Mouse (Mus musculus) adrenal gland, postnatal 36 days (tissue): ENCODE data around the gene Foxk2. TPM values are rescaled to one million over a fixed set of nuclear protein-coding genes. Genes with fewer than 3 reads are reported as not detected.

Source experiments
- DNase-seq, 2 experiments: peaks; one replicate each; pipeline ENCODE4 v3.0.0; 2021; ENCODE audit warnings: mixed read lengths in 1 of 2
- long read RNA-seq, 2 experiments: library from polyadenylated mRNA; stranded (forward); transcript quantifications; one replicate each; pipeline ENCODE4 v2.0.0; 2021; ENCODE audit warnings: borderline sequencing depth in 2 of 2
- total RNA-seq, 2 experiments: library from RNA; stranded (reverse); gene quantifications; 2 replicates each; pipeline ENCODE4 v1.2.3; 2021

The Foxk2 gene
- 10 to 100 TPM; 35.0 to 45.5 TPM for total RNA-seq
- long read RNA-seq, experiment 1, full-length matches to known transcripts: 9 of 34 reads
- long read RNA-seq, experiment 1, partial matches to known transcripts: 11 of 34 reads
- long read RNA-seq, experiment 1, other reads (novel, unspliced or antisense): 14 of 34 reads
- long read RNA-seq, experiment 2, full-length matches to known transcripts: 1 of 12 reads
- long read RNA-seq, experiment 2, partial matches to known transcripts: 2 of 12 reads
- long read RNA-seq, experiment 2, other reads (novel, unspliced or antisense): 9 of 12 reads

GRCm38 (mm10) chr11:121259160-121260100, at the start of gene Foxk2:
Gene Foxk2 (plus strand): TSS chr11:121259990.
- DNase-seq: peak; percentile 95 to 98

DNA sequence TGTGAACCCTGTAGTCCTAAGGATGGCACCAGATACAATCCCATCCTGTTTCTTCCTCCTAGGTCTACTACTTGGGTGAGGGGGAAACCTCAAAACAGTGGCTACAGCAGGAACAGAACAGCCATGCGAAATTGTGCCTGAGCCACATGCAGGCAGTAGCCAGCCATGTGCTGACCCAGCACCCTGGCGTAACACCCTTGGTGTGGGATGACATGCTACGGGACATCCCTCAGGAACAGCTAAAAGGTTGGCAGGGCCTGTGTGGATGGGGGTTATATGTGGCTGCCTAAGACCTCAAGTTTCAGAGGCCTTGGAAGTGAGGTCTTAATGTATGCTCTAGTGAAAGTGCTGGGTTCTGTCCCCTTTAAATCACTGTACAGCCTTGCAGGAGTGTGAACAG, 43.0 kb upstream of the Foxk2 start:
- no peak for DNase-seq

- DNase-seq: no peak
Observed at GRCm38 (mm10) chr11:121219776-121220175, 40.0 kb upstream of the Foxk2 start.

GRCm38 (mm10) chr11:121220771-121221170, 39.0 kb upstream of the Foxk2 start:
- DNase-seq: no peak

GRCm38 (mm10) chr11:121221321-121222010, 38.3 kb upstream of the Foxk2 start:
- DNase-seq: no peak

- no peak for DNase-seq
Observed at GRCm38 (mm10) chr11:121228129-121229017, 31.4 kb upstream of the Foxk2 start.

DNA sequence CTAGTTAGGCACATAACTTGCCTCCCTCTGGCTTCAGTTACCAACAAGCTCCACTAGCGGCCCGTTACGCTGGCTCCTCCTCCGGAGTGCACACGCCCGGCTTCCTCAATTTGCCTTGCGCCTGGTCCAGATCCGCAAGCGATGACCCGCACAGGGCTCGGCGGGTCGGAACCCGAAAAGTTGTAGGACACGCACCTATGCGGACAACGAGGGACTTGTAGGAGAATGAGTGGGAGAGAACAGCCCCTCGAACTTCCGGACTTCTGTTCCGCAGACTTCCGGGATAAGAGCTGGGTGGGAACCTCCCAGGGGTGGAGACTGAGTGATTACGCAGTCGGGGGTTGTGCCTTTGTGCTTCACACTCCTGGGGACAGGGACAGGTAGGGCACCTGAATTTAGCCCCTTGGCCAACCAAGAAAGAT, 30.8 kb upstream of the Foxk2 start, which contains the start of gene Cybc1:
TSS of gene Cybc1 (minus strand) at position 305 of the 422 bp plus-strand sequence.
- DNase-seq: peak; percentile 82 to 87

GRCm38 (mm10) chr11:121231191-121231590, 28.6 kb upstream of the Foxk2 start:
- no peak for DNase-seq

DNA sequence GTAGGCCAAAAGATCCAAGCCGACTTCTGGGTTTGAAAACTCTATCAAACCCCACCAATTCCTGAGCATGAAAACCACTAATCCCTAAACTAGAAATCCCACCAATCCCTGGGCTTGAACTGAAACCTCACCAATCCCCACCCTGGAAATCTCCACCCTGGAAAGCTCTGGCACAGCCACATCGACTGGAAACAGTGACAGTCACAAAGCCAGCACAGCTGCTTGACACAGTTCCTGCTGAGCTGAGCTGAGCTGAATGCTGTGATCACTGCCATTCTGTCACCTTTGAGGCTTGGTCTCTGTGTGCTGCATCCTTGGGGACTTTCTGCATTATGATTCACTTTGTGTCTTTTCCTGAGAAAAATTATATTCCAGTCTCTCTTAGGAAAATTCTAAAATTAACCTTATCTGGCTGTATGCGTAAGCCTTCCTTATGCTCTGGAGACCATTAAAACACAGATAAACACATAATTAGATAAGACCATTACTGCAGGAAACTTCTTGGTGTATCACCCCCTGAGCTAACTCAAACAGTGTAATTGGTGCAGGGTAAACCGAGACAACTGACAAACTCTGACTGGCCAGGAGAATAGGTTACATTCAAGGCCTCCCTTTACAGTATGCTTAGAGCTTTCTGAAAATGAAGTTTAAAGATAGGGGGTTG, 28.0 kb upstream of the Foxk2 start:
- no peak for DNase-seq

GRCm38 (mm10) chr11:121232706-121233105, 27.1 kb upstream of the Foxk2 start:
- no peak for DNase-seq

DNA sequence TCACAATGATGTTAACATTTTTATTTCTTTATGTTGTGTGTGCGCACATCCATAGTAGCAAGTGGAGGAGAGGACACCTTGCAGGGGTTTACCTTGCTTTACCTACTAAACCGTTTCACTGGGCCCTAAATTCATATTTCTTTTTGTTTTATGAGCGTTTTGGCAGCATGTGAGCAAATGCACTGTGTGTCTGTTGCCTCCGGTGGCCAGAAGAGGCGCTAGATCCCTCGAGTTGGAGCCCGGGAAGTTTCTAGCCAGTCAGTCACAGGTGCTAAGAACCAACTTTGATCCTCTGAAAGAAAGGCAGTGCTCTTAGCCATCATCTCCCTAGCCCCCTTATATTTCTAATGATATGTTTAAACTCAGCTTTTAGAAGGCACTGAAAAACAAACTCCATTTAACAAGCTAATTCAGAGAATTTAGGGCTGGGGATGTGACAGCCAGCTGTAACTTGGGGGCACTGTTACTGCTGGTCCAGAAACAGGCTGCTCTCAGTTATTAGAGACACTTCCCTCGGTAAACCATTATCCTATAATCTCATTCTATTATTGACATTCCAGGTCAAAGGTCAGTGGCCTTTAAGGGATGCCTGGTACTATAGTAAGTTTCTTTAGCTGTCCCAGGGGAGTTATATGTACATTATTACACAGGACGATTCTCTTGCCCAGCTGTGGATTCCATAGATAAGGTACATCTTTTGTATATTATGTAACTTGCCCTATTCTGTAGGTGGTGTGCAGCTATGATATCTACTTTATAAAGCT, 24.1 kb upstream of the Foxk2 start:
- DNase-seq: peak; percentile 20 to 48

DNA sequence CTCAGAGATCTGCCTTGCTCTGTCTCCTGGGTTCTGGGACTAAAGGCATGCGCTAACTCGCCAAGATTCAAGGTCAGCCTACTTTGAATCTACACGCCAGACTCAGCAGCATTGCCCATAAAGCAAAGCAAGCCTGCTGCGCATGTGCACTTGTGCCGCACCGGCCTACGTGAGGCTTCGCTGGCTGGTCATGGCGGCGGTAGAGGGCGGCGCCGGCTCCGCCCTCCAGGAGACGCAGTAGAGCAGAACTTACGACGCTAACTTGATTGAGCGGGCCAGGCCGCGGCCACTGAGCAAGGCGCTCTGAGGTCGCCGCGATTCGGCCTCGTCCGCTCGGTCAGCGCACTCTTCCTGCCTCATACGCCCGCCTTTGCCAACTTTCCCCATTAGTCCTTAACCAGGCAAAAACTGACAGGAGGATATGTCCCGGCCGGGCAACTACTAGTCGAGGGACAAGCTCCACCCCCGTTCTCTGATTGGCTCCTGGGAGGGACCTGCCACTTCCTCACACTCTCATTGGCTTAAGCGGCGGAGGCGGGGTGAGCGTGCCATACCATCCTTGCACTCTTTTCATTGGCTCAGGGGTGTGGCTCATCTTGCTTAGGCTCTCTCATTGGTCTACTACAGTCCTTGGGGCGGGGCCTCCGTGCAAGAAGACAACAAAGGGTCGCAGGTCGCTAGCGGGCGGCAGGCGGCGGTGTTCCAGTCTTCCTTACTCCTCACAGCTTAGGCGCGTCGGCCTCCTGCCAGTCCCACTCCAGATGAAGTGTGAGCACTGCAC, 23.0 kb upstream of the Foxk2 start, which contains the start of gene Narf:
TSS of gene Narf (plus strand) at position 690 of the 781 bp plus-strand sequence.
- DNase-seq: peak; percentile 99

GRCm38 (mm10) chr11:121237345-121238128, 22.3 kb upstream of the Foxk2 start:
- DNase-seq: no peak

DNA sequence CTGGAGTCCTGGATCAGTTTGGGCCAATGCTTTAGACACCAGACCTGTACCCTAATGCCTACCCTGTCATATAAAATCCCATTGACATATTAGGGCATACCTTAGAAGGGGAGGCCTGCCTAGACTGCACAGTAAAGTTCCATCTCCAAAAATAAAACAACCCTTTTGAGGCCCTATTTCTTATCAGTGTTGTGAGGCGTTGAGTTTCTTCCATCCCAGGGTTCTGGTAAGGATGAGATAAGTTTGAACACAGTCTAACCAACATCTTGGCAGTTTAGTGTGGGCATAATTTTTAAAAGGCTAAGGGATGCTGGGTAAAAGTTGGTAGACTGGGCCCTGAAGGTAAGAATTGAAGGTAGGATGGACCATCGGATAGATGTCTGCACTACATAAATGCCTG, 20.1 kb upstream of the Foxk2 start:
- DNase-seq: no peak

DNA sequence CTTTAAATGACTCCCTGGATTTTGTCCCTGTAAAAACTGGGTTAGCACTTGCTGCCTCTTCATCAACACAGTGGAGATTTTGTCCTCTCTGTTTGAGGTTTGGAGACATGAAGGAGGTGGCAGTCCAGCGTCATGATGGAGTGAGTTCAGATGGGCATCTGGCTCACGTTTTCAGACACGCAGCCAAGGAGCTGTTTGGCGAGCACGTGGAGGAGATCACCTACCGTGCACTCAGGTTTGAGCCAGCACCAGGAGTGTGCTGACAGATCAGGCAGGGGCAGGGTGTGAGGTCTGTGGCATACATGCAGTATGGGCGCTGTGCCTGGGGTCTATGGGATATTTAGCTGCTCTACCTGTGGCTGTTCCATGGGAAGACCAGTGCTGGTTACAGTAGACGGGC, 9.6 kb upstream of the Foxk2 start:
- no peak for DNase-seq

GRCm38 (mm10) chr11:121260211-121260906, 569 bp downstream of the Foxk2 start:
- DNase-seq: peak; percentile 24 to 40

DNA sequence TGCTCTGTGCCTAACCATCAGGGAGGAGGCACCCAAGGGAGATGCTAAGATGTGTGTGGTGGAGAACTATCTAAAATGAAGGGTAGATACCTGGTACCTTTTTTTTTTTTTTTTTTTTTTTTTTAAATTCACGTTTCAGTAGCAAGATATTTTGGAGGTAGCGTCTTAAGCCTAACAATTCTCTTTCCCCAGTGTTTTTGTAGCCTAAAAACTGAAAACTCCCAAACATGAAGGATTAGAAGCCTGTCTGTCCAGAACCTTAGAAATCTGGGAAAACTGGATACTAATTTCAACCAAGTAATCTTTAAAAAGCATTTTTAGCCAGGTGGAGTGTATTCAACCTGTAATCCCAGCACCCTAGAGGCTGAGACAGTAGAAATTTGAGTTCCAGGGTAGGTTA, 1.3 kb downstream of the Foxk2 start:
- no peak for DNase-seq

- no peak for DNase-seq
Observed at GRCm38 (mm10) chr11:121277516-121277915, 17.7 kb downstream of the Foxk2 start.
